Mouse (Mus musculus): ENCODE measurements around the gene Pcnx2.

Gene Pcnx2

GRCm38 (mm10) chr8:125747390-125747789, 150.7 kb downstream of the Pcnx2 start:
- no peak for DNase-seq

DNA sequence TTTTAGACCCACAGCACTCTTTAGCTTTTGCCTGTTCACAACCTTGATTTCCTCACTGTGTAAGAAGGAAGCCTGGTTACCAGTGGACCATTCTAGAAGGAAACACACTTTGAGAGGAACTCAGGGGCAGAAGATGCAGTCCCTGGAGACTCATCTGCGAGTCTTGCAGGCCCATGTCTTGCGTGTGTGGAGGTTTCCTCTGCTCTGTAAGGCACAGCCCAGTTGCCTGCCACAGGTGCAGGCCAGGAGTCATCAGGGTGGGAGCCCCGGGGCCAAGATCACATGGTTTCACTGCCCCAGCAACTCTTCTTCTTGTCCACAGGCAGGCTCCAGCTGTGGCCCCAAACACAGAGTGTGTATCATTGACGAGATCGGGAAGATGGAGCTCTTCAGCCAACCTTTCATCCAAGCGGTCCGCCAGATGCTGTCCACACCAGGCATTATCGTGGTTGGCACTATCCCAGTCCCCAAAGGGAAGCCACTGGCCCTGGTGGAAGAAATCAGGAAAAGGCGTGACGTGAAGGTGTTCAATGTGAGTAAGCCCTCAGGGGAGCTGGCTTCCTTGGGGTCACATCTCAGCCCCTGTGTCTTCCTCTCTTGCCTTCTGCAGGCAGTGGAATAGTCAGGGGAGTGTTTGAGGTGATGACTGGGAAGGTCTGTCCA, 153.1 kb downstream of the Pcnx2 start:
- no peak for DNase-seq

DNA sequence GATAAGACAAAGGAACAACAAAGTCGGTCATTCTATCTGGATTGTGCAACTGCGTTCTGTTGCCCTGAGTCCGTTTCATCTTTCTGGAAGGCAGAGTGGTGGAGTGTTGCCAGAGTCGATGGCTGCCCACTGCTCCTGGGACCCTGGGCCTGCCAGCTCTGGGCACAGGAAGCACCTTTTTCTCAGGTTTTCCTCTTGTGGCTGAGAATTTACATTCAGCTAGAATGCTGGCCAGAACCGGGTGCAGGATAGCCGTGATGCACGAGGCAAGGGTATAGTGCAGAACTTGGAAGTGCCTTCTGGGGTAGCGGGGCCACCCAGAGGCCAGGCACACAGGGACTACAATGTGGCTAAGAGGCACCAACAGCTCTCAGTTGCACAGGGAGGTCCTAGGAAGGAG, 155.7 kb downstream of the Pcnx2 start:
- DNase-seq = no peak

GRCm38 (mm10) chr8:125741855-125742254, 156.3 kb downstream of the Pcnx2 start:
- no peak for DNase-seq

- no peak for DNase-seq
Observed at GRCm38 (mm10) chr8:125741377-125741776, 156.7 kb downstream of the Pcnx2 start.

DNA sequence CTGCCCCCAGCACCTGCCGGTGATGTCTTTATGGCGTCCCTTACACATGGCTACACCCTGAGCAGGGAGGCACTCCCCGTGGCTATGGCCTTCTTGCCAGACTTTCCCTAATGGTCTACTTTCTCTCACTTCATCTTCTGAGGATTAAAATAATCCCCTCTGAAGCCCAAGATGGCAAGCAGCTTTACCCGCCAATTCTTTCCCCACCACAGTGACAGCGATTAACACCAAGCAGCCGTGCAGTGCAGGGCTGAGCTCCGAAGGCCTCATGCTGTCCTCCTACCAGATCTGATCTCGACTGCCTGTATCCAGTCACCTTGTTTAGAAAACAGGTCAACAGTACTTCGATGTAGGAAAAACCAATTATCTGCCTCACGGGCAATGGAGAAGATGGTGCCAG, 157.5 kb downstream of the Pcnx2 start:
- no peak for DNase-seq

GRCm38 (mm10) chr8:125738956-125739355, 159.2 kb downstream of the Pcnx2 start:
- no peak for DNase-seq

DNA sequence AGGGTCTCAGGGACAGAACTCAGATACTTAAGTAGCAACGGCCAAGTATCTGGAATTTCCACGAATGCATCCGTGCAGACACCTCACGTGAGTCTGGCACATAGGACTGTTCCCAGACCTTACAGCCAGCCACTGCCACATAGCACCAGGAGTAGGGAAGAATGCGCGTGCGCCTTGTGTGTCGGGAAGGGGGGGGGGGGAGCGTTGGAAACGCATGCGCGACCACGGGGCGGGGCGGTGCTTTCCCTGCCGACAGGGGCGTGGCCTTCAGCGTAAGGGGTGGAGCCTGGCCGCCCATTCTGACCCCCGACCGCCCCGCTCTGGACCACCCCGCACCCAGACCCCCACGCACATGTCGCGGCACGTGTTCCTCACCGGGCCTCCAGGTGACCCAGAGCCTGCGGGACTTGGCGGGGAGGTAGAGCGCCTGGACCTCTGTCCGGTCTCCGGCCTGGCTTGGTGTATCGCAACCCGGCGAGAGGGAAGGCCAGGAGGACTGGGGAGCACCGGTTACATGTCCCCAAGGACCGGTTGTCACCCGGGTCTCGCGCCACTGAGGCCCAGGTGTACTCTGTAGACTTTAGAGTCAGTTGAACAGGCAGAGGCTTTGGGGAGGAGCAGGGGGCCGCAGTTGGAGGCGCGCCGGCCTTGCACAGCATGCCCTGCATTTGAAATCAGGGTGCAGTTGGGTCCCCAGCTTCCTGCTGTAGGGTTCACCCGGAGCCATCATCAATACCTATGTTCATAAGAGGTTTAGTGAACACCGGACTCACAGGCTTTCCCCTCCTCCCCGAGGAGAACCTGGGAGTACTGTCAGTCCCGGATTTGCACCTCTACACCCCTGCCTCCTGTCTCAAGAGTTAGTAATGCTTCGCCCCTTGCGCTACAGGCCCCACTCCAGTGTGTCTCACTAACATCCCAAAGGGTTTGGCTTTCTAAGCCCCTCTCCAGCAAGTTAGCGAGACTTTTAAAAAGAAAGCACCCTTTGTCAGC, 163.9 kb downstream of the Pcnx2 start:
- peak; percentile 90 to 94 for DNase-seq

DNA sequence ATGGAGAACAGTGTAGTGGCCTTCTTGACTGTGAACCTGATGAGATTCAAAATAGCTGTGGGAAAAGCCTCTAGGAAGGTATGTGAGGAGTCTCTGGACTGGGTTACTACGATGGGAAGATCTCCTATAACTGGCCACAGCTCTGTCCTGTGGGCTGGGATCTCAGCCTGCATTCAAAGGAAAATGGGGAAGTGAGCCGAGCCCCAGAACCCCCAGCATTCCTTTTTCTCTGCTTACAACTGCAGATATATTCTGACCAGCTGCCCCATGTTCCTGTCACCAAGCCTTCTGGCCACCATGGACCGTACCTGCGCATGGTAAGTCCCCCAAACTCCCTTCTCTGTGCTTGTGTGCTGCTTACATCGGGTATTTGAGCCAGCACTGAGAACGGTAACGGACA, 168.4 kb downstream of the Pcnx2 start, which contains the start of gene Ntpcr:
TSS of gene Ntpcr (plus strand) at position 218 of the 400 bp plus-strand sequence.
- no peak for DNase-seq

DNA sequence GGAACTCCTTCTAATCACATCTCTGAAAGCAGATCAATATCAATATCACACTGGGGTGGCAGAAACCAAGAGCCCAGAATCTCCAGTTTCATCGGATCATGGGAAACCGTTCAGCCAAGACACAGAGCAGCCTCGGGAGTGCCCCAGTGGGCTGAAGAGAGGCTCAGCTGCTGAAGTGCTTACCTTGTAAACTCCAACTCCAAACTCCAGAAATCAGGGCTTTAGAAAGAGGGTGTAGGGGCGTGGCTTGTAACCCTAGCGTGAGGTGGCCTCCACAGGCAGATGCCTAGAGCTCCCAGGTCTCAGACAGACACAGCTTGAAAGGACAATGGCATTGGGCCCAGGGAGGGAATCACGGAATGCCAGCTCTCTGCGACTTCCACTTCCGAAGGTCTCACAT, 170.3 kb downstream of the Pcnx2 start:
- DNase-seq = no peak

- no peak for DNase-seq
Observed at GRCm38 (mm10) chr8:125726986-125727385, 171.1 kb downstream of the Pcnx2 start.

DNA sequence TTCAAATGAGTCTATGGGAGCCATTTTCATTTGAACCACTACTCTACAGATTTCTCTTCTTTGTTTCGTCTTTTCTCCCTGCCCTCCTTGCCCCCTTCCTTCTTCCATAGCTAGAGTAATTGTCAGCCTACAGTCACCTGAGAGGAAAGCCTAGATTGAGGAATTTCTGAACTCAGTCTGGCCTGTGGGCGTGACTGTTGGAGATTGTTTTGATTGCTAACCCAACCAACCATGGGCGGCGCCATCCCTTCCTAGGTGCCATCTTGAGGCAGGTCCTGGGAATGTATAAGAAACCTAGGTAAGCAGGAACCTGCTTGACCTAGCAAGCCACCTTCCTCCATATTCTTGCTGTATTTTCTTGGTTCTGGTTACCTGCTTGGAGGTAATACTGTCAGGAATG, 172.0 kb downstream of the Pcnx2 start:
- DNase-seq = no peak

DNA sequence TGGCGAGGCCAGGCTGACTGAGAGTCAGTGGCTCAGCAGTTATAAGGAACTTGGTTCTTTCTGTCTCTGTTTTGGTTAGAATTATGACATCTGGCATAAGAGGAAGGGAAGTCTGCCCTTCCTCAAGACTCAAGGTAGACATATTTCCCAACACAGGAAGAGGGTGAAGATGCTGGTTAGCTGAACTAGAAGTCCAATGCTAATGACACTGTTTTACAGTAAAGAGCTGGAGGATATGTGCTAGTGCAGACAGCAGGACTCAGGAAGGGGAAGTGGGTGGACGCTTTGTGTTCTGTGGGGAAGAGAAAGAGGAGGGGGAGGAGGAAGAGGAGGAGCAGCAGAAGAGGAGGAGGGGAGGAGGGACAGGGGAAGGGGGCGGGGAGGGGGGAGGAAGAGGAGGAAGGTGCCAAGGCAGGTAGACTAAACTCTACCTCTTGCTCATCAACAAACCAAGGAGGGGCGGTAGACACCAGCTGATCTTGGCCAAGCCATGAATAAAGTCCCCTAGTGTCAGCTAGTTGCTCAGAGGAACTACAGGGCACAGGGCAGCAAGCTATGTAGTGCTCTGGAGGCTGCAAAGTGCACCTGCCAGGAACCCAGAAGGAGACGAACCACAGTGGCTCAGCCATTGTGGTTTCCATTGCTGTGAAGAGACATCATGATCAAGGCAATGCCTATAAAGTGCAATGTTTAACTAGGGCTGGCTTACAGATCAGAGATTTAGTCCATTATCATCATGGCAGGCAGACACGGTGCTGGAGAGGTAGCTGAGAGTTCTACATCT, 172.9 kb downstream of the Pcnx2 start:
- no peak for DNase-seq

- DNase-seq = no peak
Observed at GRCm38 (mm10) chr8:125723437-125723836, 174.7 kb downstream of the Pcnx2 start.

- DNase-seq = no peak
Observed at GRCm38 (mm10) chr8:125722675-125723074, 175.4 kb downstream of the Pcnx2 start.

DNA sequence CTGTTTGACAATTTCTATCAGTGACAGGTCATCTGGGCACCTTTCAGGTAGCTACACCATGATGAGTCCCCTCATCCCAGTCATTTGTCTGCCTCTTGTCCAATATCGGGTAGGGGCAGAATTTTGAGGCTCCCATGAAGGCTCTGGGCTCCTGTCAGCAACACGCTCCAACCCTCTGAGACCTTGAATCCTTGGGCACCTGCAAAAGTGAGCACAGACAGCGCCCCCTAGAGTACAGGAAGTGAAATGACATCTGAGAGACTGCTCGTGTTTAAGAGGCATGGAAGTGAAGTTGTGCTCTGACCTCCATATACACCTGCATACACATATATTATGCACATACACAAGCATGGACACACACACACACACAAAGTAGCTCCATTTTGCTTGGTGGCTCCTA, 179.2 kb downstream of the Pcnx2 start:
- no peak for DNase-seq

- no peak for DNase-seq
Observed at GRCm38 (mm10) chr8:125716613-125717012, 181.5 kb downstream of the Pcnx2 start.

DNA sequence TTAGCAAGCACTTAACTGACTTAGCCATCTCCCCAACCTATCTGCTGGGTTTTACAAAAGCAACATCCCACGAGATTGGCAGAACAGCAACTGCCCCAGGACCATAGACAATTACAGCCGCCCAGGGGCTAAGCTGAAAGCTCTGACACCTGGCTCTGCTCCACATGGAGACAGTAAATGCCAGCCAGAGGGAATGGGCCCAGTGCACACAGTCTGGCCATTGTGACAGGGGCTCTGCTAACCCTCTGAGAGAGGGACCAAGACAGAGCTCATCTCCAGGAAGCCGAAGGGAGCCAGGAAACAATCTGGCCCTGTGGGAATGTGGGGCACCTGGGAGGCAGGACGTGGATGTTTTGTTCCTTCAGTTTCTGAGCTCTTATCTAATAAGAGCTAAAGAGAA, 181.9 kb downstream of the Pcnx2 start:
- no peak for DNase-seq

DNA sequence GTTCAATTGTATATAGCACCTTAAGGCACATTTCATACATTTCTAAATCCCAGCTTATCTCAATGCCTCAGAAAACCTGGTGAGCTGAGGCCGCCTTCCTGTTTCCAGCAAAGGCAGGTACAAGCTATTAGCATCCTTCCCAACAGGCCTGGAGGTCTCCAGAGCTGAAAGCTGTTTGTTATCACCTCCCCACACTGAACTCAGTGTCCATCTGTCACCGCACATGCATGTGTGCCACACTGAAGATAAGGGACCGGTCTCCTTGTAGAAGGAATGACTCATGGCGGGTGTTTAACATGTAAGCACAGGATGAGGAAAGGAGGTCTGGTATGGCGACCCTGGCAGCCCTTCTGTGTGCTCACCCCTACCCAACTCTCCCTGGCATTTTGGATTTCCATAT, 186.6 kb downstream of the Pcnx2 start:
- no peak for DNase-seq

- no peak for DNase-seq
Observed at GRCm38 (mm10) chr8:125709171-125709570, 188.9 kb downstream of the Pcnx2 start.

GRCm38 (mm10) chr8:125705816-125706215, 192.3 kb downstream of the Pcnx2 start:
- no peak for DNase-seq

- no peak for DNase-seq
Observed at GRCm38 (mm10) chr8:125704434-125704833, 193.7 kb downstream of the Pcnx2 start.

GRCm38 (mm10) chr8:125702868-125703473, 195.1 kb downstream of the Pcnx2 start:
- no peak for DNase-seq
